Mouse (Mus musculus) embryonic facial prominence, embryonic 15.5 days (tissue): ENCODE measurements around the gene Btk. TPM values are rescaled to one million over a fixed set of nuclear protein-coding genes. Genes with fewer than 3 reads are reported as not detected.

Source experiments
- ATAC-seq: fragments of 200-750 bp; cut with Nextera tagmentation; 2 replicates; pipeline ENCODE4 v1.8.0; 2017; ENCODE audit warnings: low read depth, moderate TSS enrichment; ENCODE audit not compliant: insufficient number of reproducible peaks, low FRiP score, low TSS enrichment
- H3K27ac ChIP-seq: fragments of 300-500 bp; sonication (generic); replicated peaks from 2 replicates; pipeline ENCODE4 v1.5.1; 2015; ENCODE audit warnings: mild to moderate bottlenecking, inconsistent platforms
- H3K27me3 ChIP-seq: fragments of 300-500 bp; sonication (generic); 2 replicates; pipeline ENCODE4 v1.6.1; 2015; ENCODE audit warnings: inconsistent platforms
- H3K36me3 ChIP-seq: fragments of 300-500 bp; sonication (generic); 2 replicates; pipeline ENCODE4 v1.6.1; 2015; ENCODE audit warnings: mild to moderate bottlenecking, inconsistent platforms
- H3K4me1 ChIP-seq: fragments of 300-500 bp; sonication (generic); 2 replicates; pipeline ENCODE4 v1.6.1; 2015; ENCODE audit warnings: inconsistent platforms
- H3K4me2 ChIP-seq: fragments of 300-500 bp; sonication (generic); replicated peaks from 2 replicates; pipeline ENCODE4 v1.6.1; 2015; ENCODE audit warnings: mild to moderate bottlenecking, inconsistent platforms
- H3K4me3 ChIP-seq: fragments of 300-500 bp; sonication (generic); replicated peaks from 2 replicates; pipeline ENCODE4 v1.5.1; 2015; ENCODE audit warnings: mild to moderate bottlenecking, inconsistent platforms
- H3K9ac ChIP-seq: fragments of 300-500 bp; sonication (generic); 2 replicates; pipeline ENCODE4 v1.6.1; 2015; ENCODE audit warnings: inconsistent platforms
- H3K9me3 ChIP-seq: fragments of 300-500 bp; sonication (generic); replicated peaks from 2 replicates; pipeline ENCODE4 v1.6.1; 2016; ENCODE audit warnings: inconsistent platforms
- WGBS: fragments of 180-500 bp; shearing (Covaris S2); methylation state at CpG from one replicate; pipeline ENCODE4 v1.1.7; 2015; 5-methylcytosine and 5-hydroxymethylcytosine counted together
- polyA plus RNA-seq: library from polyadenylated mRNA; unstranded; fragments of >200 nt; fragmentation: Nextera tagmentation; extraction: Ambion mirVana; gene quantifications from 2 replicates; pipeline ENCODE4 v1.2.1, GENCODE M21; 2015

The Btk gene
- polyA plus RNA-seq, result 2.2 and 2.5 TPM in 2 replicates

GRCm38 (mm10) chrX:134582888-134583669 is at the start of gene Btk:
Gene Btk, minus strand, starts transcription at chrX:134583570.
- no peak for ATAC-seq
- WGBS, result 77% methylated on average over 11 of the region's 11 CpGs
- Histone ChIP-seq H3K27ac (no peak within 1 kb of the TSS), H3K4me2 (no peak within 1 kb of the TSS), H3K9ac (no peak within 1 kb of the TSS), H3K4me1 (peaks cover 3% of the 10 kb centered on the region; the same call in 1 of the 2 replicates), H3K9me3 (no peaks in the 10 kb centered on the region), H3K27me3 (no peaks in the 10 kb centered on the region), H3K4me3 (no peak within 1 kb of the TSS), H3K36me3 (no peaks in the 10 kb centered on the region)

- 83% methylated on average over 5 of the region's 5 CpGs for WGBS
Observed at GRCm38 (mm10) chrX:134632710-134633109, 49.3 kb upstream of the Btk start.

GRCm38 (mm10) chrX:134628200-134628599 is 44.8 kb upstream of the Btk start:
- no peaks in the 10 kb centered on the region for H3K9me3 ChIP-seq
- H3K4me2 ChIP-seq, result no peak overlapping the region
- H3K27me3 ChIP-seq, result no peaks in the 10 kb centered on the region
- 76% methylated on average over 2 of the region's 2 CpGs for WGBS
- H3K27ac ChIP-seq, result no peak overlapping the region
- ATAC-seq, result no peak
- no peaks in the 10 kb centered on the region for H3K4me1 ChIP-seq
- no peaks in the 10 kb centered on the region for H3K36me3 ChIP-seq
- no peak overlapping the region for H3K4me3 ChIP-seq
- no peak overlapping the region for H3K9ac ChIP-seq

More at GRCm38 (mm10) chrX:134632710-134633109, 49.3 kb upstream of the Btk start:
- H3K4me1 ChIP-seq, result no peaks in the 10 kb centered on the region
- H3K27me3 ChIP-seq, result no peaks in the 10 kb centered on the region
- H3K9ac ChIP-seq, result no peak overlapping the region
- H3K4me2 ChIP-seq, result no peak overlapping the region
- no peak overlapping the region for H3K4me3 ChIP-seq
- ATAC-seq, result no peak
- no peaks in the 10 kb centered on the region for H3K9me3 ChIP-seq
- H3K27ac ChIP-seq, result no peak overlapping the region
- no peaks in the 10 kb centered on the region for H3K36me3 ChIP-seq

GRCm38 (mm10) chrX:134623350-134623749 is 40.0 kb upstream of the Btk start:
- Histone ChIP-seq H3K36me3 (no peaks in the 10 kb centered on the region), H3K4me3 (no peak overlapping the region), H3K4me1 (no peaks in the 10 kb centered on the region), H3K27ac (no peak overlapping the region), H3K9me3 (no peaks in the 10 kb centered on the region), H3K9ac (no peak overlapping the region), H3K27me3 (no peaks in the 10 kb centered on the region), H3K4me2 (no peak overlapping the region)
- no peak for ATAC-seq
- 83% methylated on average over 4 of the region's 4 CpGs for WGBS

GRCm38 (mm10) chrX:134621685-134622084 is 38.3 kb upstream of the Btk start:
- H3K4me1 ChIP-seq, result no peaks in the 10 kb centered on the region
- H3K27me3 ChIP-seq, result no peaks in the 10 kb centered on the region
- 64% methylated on average over 3 of the region's 3 CpGs for WGBS
- H3K4me3 ChIP-seq, result no peak overlapping the region
- H3K36me3 ChIP-seq, result no peaks in the 10 kb centered on the region
- H3K9ac ChIP-seq, result no peak overlapping the region
- no peak overlapping the region for H3K27ac ChIP-seq
- ATAC-seq, result no peak
- no peaks in the 10 kb centered on the region for H3K9me3 ChIP-seq
- H3K4me2 ChIP-seq, result no peak overlapping the region

GRCm38 (mm10) chrX:134620254-134620865 is 37.0 kb upstream of the Btk start:
- Histone ChIP-seq H3K4me1 (no peaks in the 10 kb centered on the region), H3K9ac (no peak overlapping the region), H3K36me3 (no peaks in the 10 kb centered on the region), H3K27ac (no peak overlapping the region), H3K9me3 (no peaks in the 10 kb centered on the region), H3K4me3 (no peak overlapping the region), H3K27me3 (no peaks in the 10 kb centered on the region), H3K4me2 (no peak overlapping the region)
- WGBS, result 39% methylated on average over 8 of the region's 8 CpGs
- ATAC-seq, result no peak

- H3K4me1 ChIP-seq, result no peaks in the 10 kb centered on the region
- H3K9me3 ChIP-seq, result no peaks in the 10 kb centered on the region
- no peak overlapping the region for H3K9ac ChIP-seq
- H3K27ac ChIP-seq, result no peak overlapping the region
- 48% methylated on average over 9 of the region's 9 CpGs for WGBS
- H3K27me3 ChIP-seq, result no peaks in the 10 kb centered on the region
- no peak for ATAC-seq
- H3K36me3 ChIP-seq, result no peaks in the 10 kb centered on the region
- no peak overlapping the region for H3K4me2 ChIP-seq
- no peak overlapping the region for H3K4me3 ChIP-seq
Observed at GRCm38 (mm10) chrX:134619695-134620094, 36.3 kb upstream of the Btk start.

GRCm38 (mm10) chrX:134614306-134614705 is 30.9 kb upstream of the Btk start:
- no peaks in the 10 kb centered on the region for H3K9me3 ChIP-seq
- H3K4me1 ChIP-seq, result no peaks in the 10 kb centered on the region
- no peaks in the 10 kb centered on the region for H3K27me3 ChIP-seq
- H3K9ac ChIP-seq, result no peak overlapping the region
- no peak for ATAC-seq
- H3K36me3 ChIP-seq, result no peaks in the 10 kb centered on the region
- H3K27ac ChIP-seq, result no peak overlapping the region
- WGBS, result 72% methylated on average over 2 of the region's 2 CpGs
- H3K4me2 ChIP-seq, result no peak overlapping the region
- H3K4me3 ChIP-seq, result no peak overlapping the region

- 10% methylated on average over 14 of the region's 15 CpGs for WGBS
- Histone ChIP-seq H3K9ac (no peak overlapping the region), H3K36me3 (no peaks in the 10 kb centered on the region), H3K4me3 (peak overlapping the region; percentile 36), H3K4me2 (peak overlapping the region; percentile 47), H3K27ac (peak overlapping the region; percentile 85), H3K27me3 (no peaks in the 10 kb centered on the region), H3K4me1 (no peaks in the 10 kb centered on the region), H3K9me3 (no peaks in the 10 kb centered on the region)
- peak; percentile 89 for ATAC-seq
Observed at GRCm38 (mm10) chrX:134612285-134612959, 29.1 kb upstream of the Btk start.

- H3K27ac ChIP-seq, result no peak overlapping the region
- 86% methylated on average over 4 of the region's 4 CpGs for WGBS
- H3K36me3 ChIP-seq, result no peaks in the 10 kb centered on the region
- H3K9ac ChIP-seq, result no peak overlapping the region
- no peaks in the 10 kb centered on the region for H3K9me3 ChIP-seq
- H3K4me1 ChIP-seq, result no peaks in the 10 kb centered on the region
- H3K27me3 ChIP-seq, result no peaks in the 10 kb centered on the region
- ATAC-seq, result no peak
- no peak overlapping the region for H3K4me3 ChIP-seq
- no peak overlapping the region for H3K4me2 ChIP-seq
Observed at GRCm38 (mm10) chrX:134610984-134611383, 27.6 kb upstream of the Btk start.

- H3K4me1 ChIP-seq, result no peaks in the 10 kb centered on the region
- 24% methylated on average over 4 of the region's 4 CpGs for WGBS
- no peaks in the 10 kb centered on the region for H3K27me3 ChIP-seq
- H3K36me3 ChIP-seq, result no peaks in the 10 kb centered on the region
- no peak overlapping the region for H3K9ac ChIP-seq
- ATAC-seq, result no peak
- H3K4me2 ChIP-seq, result no peak overlapping the region
- no peak overlapping the region for H3K4me3 ChIP-seq
- H3K9me3 ChIP-seq, result no peaks in the 10 kb centered on the region
- H3K27ac ChIP-seq, result no peak overlapping the region
Observed at GRCm38 (mm10) chrX:134609472-134609871, 26.1 kb upstream of the Btk start.
